Mouse (Mus musculus): ENCODE measurements around the gene Itga7. TPM values are rescaled to one million over a fixed set of nuclear protein-coding genes. Genes with fewer than 3 reads are reported as not detected.

Itga7 gene
- polyA plus RNA-seq, 1 experiment from 2014 or later, result 2.9 TPM

GRCm38 (mm10) chr10:128913219-128913618 lies 20.4 kb upstream of the Itga7 start:
- Histone ChIP-seq H3K4me3 (replicated peaks) (no peak overlapping the region), H3K27me3 (replicated peaks) (no peaks in the 10 kb centered on the region), H3K9me3 (no peaks in the 10 kb centered on the region), H3K9ac (no peak overlapping the region), H3K4me1 (replicated peaks) (peaks cover 21% of the 10 kb centered on the region), H3K36me3 (peaks cover 29% of the 10 kb centered on the region), H3K27ac (no peak overlapping the region), H3K4me2 (replicated peaks) (no peak overlapping the region)
- 16% methylated on average over 5 of the region's 5 CpGs for WGBS
- ATAC-seq, result no peak

- H3K36me3 ChIP-seq, result peaks cover 29% of the 10 kb centered on the region
- no peak overlapping the region for H3K4me3 ChIP-seq (replicated peaks)
- H3K9me3 ChIP-seq, result no peaks in the 10 kb centered on the region
- no peak overlapping the region for H3K9ac ChIP-seq
- 92% methylated on average over 12 of the region's 12 CpGs for WGBS
- H3K27me3 ChIP-seq (replicated peaks), result no peaks in the 10 kb centered on the region
- no peak overlapping the region for H3K27ac ChIP-seq
- peaks cover 22% of the 10 kb centered on the region for H3K4me1 ChIP-seq (replicated peaks)
- no peak for ATAC-seq
- H3K4me2 ChIP-seq (replicated peaks), result no peak overlapping the region
Measured at GRCm38 (mm10) chr10:128913696-128914095, 19.9 kb upstream of the Itga7 start.

GRCm38 (mm10) chr10:128915550-128915949 lies 18.1 kb upstream of the Itga7 start:
- no peak overlapping the region for H3K4me2 ChIP-seq (replicated peaks)
- 95% methylated on average over 2 of the region's 2 CpGs for WGBS
- no peaks in the 10 kb centered on the region for H3K27me3 ChIP-seq (replicated peaks)
- H3K4me1 ChIP-seq (replicated peaks), result peaks cover 30% of the 10 kb centered on the region
- peaks cover 29% of the 10 kb centered on the region for H3K36me3 ChIP-seq
- no peak overlapping the region for H3K27ac ChIP-seq
- H3K4me3 ChIP-seq (replicated peaks), result no peak overlapping the region
- H3K9me3 ChIP-seq, result no peaks in the 10 kb centered on the region
- no peak overlapping the region for H3K9ac ChIP-seq
- no peak for ATAC-seq

DNA sequence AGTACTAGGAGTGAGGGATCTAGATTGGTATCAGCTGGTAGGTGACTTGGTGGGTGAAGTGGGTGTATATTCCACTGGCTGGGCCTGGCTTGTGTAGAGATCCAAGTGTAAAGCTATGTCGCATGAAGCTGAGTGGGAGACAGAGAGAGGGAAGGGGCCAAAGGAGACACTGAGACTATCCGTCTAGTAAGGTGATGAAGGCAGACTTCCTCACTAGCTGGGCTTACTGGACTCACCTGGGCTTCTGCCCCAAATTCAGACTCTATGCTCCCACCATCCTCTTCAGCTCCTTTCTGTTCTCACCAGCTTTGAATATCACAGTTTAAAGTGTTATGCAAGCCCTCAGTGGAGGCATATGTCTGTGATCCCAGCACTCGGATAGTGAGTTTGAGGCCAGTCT lies 17.0 kb upstream of the Itga7 start:
- no peaks in the 10 kb centered on the region for H3K27me3 ChIP-seq (replicated peaks)
- peaks cover 30% of the 10 kb centered on the region for H3K4me1 ChIP-seq (replicated peaks)
- H3K4me3 ChIP-seq (replicated peaks), result no peak overlapping the region
- no peak overlapping the region for H3K4me2 ChIP-seq (replicated peaks)
- H3K9me3 ChIP-seq, result no peaks in the 10 kb centered on the region
- ATAC-seq, result no peak
- 86% methylated on average over 3 of the region's 3 CpGs for WGBS
- H3K36me3 ChIP-seq, result peaks cover 29% of the 10 kb centered on the region
- no peak overlapping the region for H3K9ac ChIP-seq
- H3K27ac ChIP-seq, result no peak overlapping the region

DNA sequence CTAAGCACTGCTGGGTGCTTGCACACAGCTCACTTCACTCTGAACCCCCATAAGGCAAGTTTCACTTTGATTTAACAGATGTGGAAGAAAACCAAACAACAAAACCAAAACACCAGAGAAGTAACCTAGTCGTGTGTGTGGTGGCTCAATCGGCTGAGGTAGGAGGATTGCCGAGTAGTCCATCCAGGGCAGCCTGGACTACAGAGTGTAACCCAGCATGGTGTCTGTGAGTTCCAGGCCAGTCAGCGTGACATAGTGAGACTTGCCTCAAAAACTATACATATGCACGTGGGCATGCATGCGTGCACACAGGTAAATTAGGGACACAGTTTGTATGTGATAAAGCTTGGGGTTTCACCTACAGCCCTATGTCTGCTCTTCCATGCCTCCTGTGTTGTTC lies 16.2 kb upstream of the Itga7 start:
- 89% methylated on average over 6 of the region's 6 CpGs for WGBS
- Histone ChIP-seq H3K27ac (no peak overlapping the region), H3K4me2 (replicated peaks) (no peak overlapping the region), H3K4me1 (replicated peaks) (peaks cover 37% of the 10 kb centered on the region), H3K27me3 (replicated peaks) (no peaks in the 10 kb centered on the region), H3K36me3 (peaks cover 29% of the 10 kb centered on the region), H3K9ac (no peak overlapping the region), H3K9me3 (no peaks in the 10 kb centered on the region), H3K4me3 (replicated peaks) (no peak overlapping the region)
- ATAC-seq, result no peak

DNA sequence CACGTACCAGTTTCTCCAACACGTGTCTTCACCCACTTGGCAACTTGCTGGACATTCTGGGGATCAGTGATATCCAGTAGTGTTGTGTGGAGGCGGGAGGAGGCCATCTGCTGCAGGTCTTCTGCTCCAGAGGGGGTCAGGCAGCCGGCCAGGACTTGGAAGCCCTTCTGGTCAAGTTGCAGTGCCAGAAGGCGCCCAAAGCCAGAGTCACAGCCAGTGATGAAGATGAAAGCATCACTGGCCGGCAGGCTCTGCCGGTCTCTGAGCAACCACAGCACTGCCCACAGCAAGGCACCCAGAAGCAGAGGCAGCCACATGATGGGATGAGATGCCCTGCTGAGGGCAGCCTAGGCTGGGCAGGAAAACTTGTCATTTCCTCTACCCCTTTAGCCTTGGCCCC lies 15.4 kb upstream of the Itga7 start:
- WGBS, result 84% methylated on average over 7 of the region's 7 CpGs
- no peak overlapping the region for H3K4me2 ChIP-seq (replicated peaks)
- peaks cover 29% of the 10 kb centered on the region for H3K36me3 ChIP-seq
- H3K9me3 ChIP-seq, result no peaks in the 10 kb centered on the region
- peak overlapping the region; percentile 78; the same call in 1 of the 2 replicates for H3K27ac ChIP-seq
- no peak for ATAC-seq
- H3K9ac ChIP-seq, result no peak overlapping the region
- H3K27me3 ChIP-seq (replicated peaks), result no peaks in the 10 kb centered on the region
- H3K4me3 ChIP-seq (replicated peaks), result no peak overlapping the region
- H3K4me1 ChIP-seq (replicated peaks), result peaks cover 41% of the 10 kb centered on the region

- Histone ChIP-seq H3K27me3 (replicated peaks) (no peaks in the 10 kb centered on the region), H3K4me2 (replicated peaks) (no peak overlapping the region; the same call in 1 of the 2 replicates), H3K27ac (peak overlapping the region; percentile 78), H3K4me1 (replicated peaks) (peaks cover 41% of the 10 kb centered on the region), H3K36me3 (peaks cover 20% of the 10 kb centered on the region), H3K9me3 (no peaks in the 10 kb centered on the region), H3K9ac (no peak overlapping the region), H3K4me3 (replicated peaks) (no peak overlapping the region)
- 19% methylated on average over 6 of the region's 6 CpGs for WGBS
- peak; percentile 67 for ATAC-seq
Measured at GRCm38 (mm10) chr10:128919203-128919631, 14.4 kb upstream of the Itga7 start.

DNA sequence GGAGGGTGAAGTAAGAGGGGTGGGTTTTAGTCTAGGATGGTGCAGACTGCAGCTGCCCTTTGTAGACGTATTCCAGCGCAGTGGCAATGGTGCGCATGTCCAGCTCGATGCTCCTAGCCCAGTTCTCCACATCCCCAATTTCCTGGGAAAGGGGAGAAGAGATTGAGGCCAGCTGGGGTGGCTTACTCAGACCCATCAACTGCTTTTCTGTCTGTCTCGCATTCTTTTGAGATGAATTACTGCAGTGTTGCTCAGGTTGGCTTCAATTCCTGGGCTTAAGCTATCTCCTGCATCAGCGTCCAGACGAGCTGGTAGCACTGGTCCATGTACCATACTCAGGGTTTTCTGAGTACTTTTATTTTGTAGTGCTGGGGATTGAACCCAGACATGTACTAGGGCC lies 13.7 kb upstream of the Itga7 start:
- no peak overlapping the region for H3K4me2 ChIP-seq (replicated peaks)
- no peak overlapping the region for H3K9ac ChIP-seq
- peaks cover 41% of the 10 kb centered on the region for H3K4me1 ChIP-seq (replicated peaks)
- no peaks in the 10 kb centered on the region for H3K9me3 ChIP-seq
- H3K27ac ChIP-seq, result peak overlapping the region; percentile 78; the same call in 1 of the 2 replicates
- 76% methylated on average over 7 of the region's 7 CpGs for WGBS
- ATAC-seq, result no peak
- H3K27me3 ChIP-seq (replicated peaks), result no peaks in the 10 kb centered on the region
- no peak overlapping the region for H3K4me3 ChIP-seq (replicated peaks)
- H3K36me3 ChIP-seq, result peaks cover 18% of the 10 kb centered on the region

DNA sequence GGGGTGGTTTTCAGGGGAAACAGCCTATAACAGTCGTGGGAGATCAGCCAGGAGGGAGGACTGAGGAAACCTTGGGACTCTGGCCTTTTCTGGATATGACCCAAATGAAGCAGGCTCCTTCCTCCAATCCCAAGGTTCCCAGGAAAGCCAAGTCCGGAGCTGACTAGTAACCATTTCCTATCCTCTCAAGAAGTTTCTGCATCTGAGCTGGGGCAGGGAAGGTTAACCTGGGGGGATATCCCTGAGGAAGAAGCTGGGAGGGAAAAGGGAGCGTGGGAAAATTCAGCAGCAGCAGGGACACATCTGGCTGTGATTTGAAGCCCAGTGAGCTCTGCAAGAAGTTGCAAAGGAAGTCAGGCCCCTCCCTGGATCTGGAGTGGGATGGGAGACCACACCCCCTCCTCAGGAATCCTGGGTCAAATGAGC lies 12.9 kb upstream of the Itga7 start:
- Histone ChIP-seq H3K27ac (peak overlapping the region; percentile 78; the same call in 1 of the 2 replicates), H3K27me3 (replicated peaks) (no peaks in the 10 kb centered on the region), H3K9ac (no peak overlapping the region), H3K36me3 (peaks cover 15% of the 10 kb centered on the region), H3K4me3 (replicated peaks) (no peak overlapping the region), H3K9me3 (no peaks in the 10 kb centered on the region), H3K4me2 (replicated peaks) (0 out of 2 replicates have a peak overlapping the region, but pooled peaks have one; percentile 6), H3K4me1 (replicated peaks) (peaks cover 41% of the 10 kb centered on the region)
- 60% methylated on average over 3 of the region's 3 CpGs for WGBS
- no peak for ATAC-seq

DNA sequence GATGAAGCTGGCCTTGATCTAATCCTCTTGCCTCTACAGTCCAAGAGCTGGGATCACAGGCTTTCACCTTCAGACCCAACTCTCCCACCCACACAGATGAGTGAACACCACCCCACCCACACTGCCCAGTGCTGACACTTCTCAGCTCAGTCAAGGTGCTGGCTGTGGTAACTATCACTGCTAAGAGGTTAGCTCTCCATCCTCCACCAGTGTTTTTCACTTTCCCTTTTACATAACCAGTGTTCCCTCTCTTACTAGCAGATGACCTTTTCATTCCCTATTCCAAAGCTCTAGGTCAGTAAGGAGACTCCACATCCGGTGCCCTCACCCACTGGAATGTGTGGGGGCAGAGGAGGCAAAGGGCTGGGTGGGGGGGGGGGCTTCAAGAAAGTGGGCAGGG lies 12.4 kb upstream of the Itga7 start:
- no peaks in the 10 kb centered on the region for H3K27me3 ChIP-seq (replicated peaks)
- WGBS, result 55% methylated on average over 1 of the region's 1 CpGs
- H3K4me3 ChIP-seq (replicated peaks), result no peak overlapping the region
- peaks cover 15% of the 10 kb centered on the region for H3K36me3 ChIP-seq
- peak overlapping the region; percentile 63; the same call in 1 of the 2 replicates for H3K4me2 ChIP-seq (replicated peaks)
- no peak for ATAC-seq
- peak overlapping the region; percentile 55; the same call in 1 of the 2 replicates for H3K27ac ChIP-seq
- no peaks in the 10 kb centered on the region for H3K9me3 ChIP-seq
- H3K9ac ChIP-seq, result no peak overlapping the region
- H3K4me1 ChIP-seq (replicated peaks), result peaks cover 41% of the 10 kb centered on the region

- H3K27me3 ChIP-seq (replicated peaks), result no peaks in the 10 kb centered on the region
- no peak for ATAC-seq
- peaks cover 9% of the 10 kb centered on the region; the same call in 1 of the 2 replicates for H3K36me3 ChIP-seq
- WGBS, result 72% methylated on average over 16 of the region's 16 CpGs
- H3K4me3 ChIP-seq (replicated peaks), result peak overlapping the region; percentile 87
- peaks cover 41% of the 10 kb centered on the region for H3K4me1 ChIP-seq (replicated peaks)
- no peaks in the 10 kb centered on the region for H3K9me3 ChIP-seq
- H3K27ac ChIP-seq, result peak overlapping the region; percentile 95; the same call in 1 of the 2 replicates
- peak overlapping the region; percentile 63 for H3K4me2 ChIP-seq (replicated peaks)
- H3K9ac ChIP-seq, result peak overlapping the region; percentile 79
Measured at GRCm38 (mm10) chr10:128921883-128922821, 11.5 kb upstream of the Itga7 start.

- no peaks in the 10 kb centered on the region for H3K9me3 ChIP-seq
- peak within 1 kb of the TSS; percentile 63 for H3K4me2 ChIP-seq (replicated peaks)
- H3K4me3 ChIP-seq (replicated peaks), result peak within 1 kb of the TSS; percentile 87
- peak within 1 kb of the TSS; percentile 79 for H3K9ac ChIP-seq
- ATAC-seq, result no peak
- 0 out of 2 replicates have a peak, but pooled peaks cover 2% of the 10 kb centered on the region for H3K27me3 ChIP-seq (replicated peaks)
- peaks cover 41% of the 10 kb centered on the region for H3K4me1 ChIP-seq (replicated peaks)
- peaks cover 4% of the 10 kb centered on the region; the same call in 1 of the 2 replicates for H3K36me3 ChIP-seq
- peak within 1 kb of the TSS; percentile 95 for H3K27ac ChIP-seq
- 7% methylated on average over 1 of the region's 1 CpGs for WGBS
Measured at GRCm38 (mm10) chr10:128922822-128923012, 10.9 kb upstream of the Itga7 start, which contains the start of gene Rdh5. TSS of gene Rdh5 (minus strand) at chr10:128922888.
